Comparison of ENCODE assay signal across 15 mouse cellular contexts in genomic region chr9:98333219-98333754, GRCm38 (mm10). TPM values are rescaled to one million over a fixed set of nuclear protein-coding genes. Genes with fewer than 3 reads are reported as not detected.
DNase-seq lines count a peak whose midpoint lies in the region; ATAC-seq and TF ChIP-seq lines count a peak whose summit lies in the region.
"Had no signal": no experiment of that assay in that cellular context is flagged by ENCODE, and none has a peak within 500 bp of the region (broad histone marks: within the 10 kb centered on the region; RNA-seq: fewer than 3 reads in every experiment).

No protein-coding gene starts in this region.

- TF ChIP-seq CTCF in bone marrow macrophage, adult 2 months (IDR thresholded peaks at IDR 0.05; ENCODE audit: low read depth, low read length) = no peak
- TF ChIP-seq CTCF in liver, embryonic 14.5 days (IDR thresholded peaks at IDR 0.05; ENCODE audit: low read depth) = no peak

- no peak for TF ChIP-seq EP300 in liver, embryonic 14.5 days (IDR thresholded peaks at IDR 0.05; ENCODE audit: low read depth)

- H3K36me3 ChIP-seq in liver, embryonic 14.5 days (replicated peaks; ENCODE audit: control insufficient read depth, insufficient read depth, low read depth) = no peaks in the 10 kb centered on the region; the same call in 1 of the 2 replicates
- H3K36me3 ChIP-seq in splenic B cell, adult 2 months (ENCODE audit: control insufficient read depth, insufficient read depth, low read length, poor library complexity, severe bottlenecking) = no peaks in the 10 kb centered on the region

- WGBS in liver, embryonic 14.5 days (ENCODE audit: insufficient replicate concordance) = 13% methylated on average over 3 of the region's 3 CpGs

- no peak overlapping the region for H3K9ac ChIP-seq in liver, embryonic 14.5 days (replicated peaks)
- H3K9ac ChIP-seq: lung, embryonic 14.5 days had no signal

- TF ChIP-seq POLR2A in bone marrow macrophage, adult 2 months (IDR thresholded peaks at IDR 0.05; ENCODE audit: borderline replicate concordance, low read depth, low read length) = no peak

- H3K27ac ChIP-seq in bone marrow macrophage, adult 2 months (ENCODE audit: insufficient read depth, low read depth, low read length) = peak overlapping the region; percentile 22; the same call in 1 of the 2 replicates
- H3K27ac ChIP-seq in liver, embryonic 14.5 days = no peak overlapping the region
- H3K27ac ChIP-seq: heart, adult 2 months; kidney, postnatal 0 days had no signal

- peak; percentile 33; the same call in 1 of the 2 replicates for ATAC-seq in liver, embryonic 14.5 days (ENCODE audit: insufficient read depth)
- ATAC-seq: hindbrain, embryonic 16.5 days; Patski had no signal

- peak; percentile 69 for DNase-seq in CD4-positive, CD25-positive, alpha-beta regulatory T cell, adult 2 months (ENCODE audit: low read depth, low spot score)
- DNase-seq in liver, embryonic 14.5 days (ENCODE audit: low read depth in 3 of 3, low spot score in 3 of 3) = no peak
- peak; percentile 5 for DNase-seq in splenic B cell, adult 2 months (ENCODE audit: low read depth, low spot score)
- no peak for DNase-seq in left cerebral cortex, postnatal 4 days
- no peak for DNase-seq in spleen, postnatal 4 days (ENCODE audit: low spot score in 2 of 2)
- no peak for DNase-seq in right cerebral cortex, adult 18-20 months
- DNase-seq in gastrocnemius, postnatal 4 days (ENCODE audit: low spot score in 2 of 2) = no peak
- DNase-seq: cerebellum, postnatal 10 days; heart, adult 2 months; heart, postnatal 10 days; lung, embryonic 14.5 days had no signal

- intact Hi-C loops in left cerebral cortex, postnatal 4 days (cut with DNase I) = no loop called here

- H3K4me3 ChIP-seq in bone marrow macrophage, adult 2 months (ENCODE audit: insufficient read depth, low read length) = no peak overlapping the region
- no peak overlapping the region for H3K4me3 ChIP-seq in liver, embryonic 14.5 days (ENCODE audit: insufficient read depth in 1 of 2, low read depth in 2 of 2, low read length in 2 of 2)
- H3K4me3 ChIP-seq: heart, adult 2 months had no signal

- peaks cover 19% of the 10 kb centered on the region for H3K4me1 ChIP-seq in bone marrow macrophage, adult 2 months (ENCODE audit: control insufficient read depth, insufficient read depth, low read length)
- peaks cover 0 to 3% of the 10 kb centered on the region in 2 experiments; a peak in 2 of 4 replicates for H3K4me1 ChIP-seq in liver, embryonic 14.5 days (replicated peaks; ENCODE audit: control insufficient read depth in 2 of 2, insufficient read depth in 2 of 2, low read length in 1 of 2)

- no peaks in the 10 kb centered on the region for H3K27me3 ChIP-seq in liver, embryonic 14.5 days (ENCODE audit: control insufficient read depth, insufficient read depth, low read length)
- no peaks in the 10 kb centered on the region for H3K27me3 ChIP-seq in splenic B cell, adult 2 months (ENCODE audit: control insufficient read depth, insufficient read depth, low read length, poor library complexity, severe bottlenecking)
- H3K27me3 ChIP-seq: Patski had no signal

- no peak overlapping the region for H3K4me2 ChIP-seq in liver, embryonic 14.5 days (ENCODE audit: low read depth)
- H3K4me2 ChIP-seq: lung, embryonic 14.5 days had no signal

- H3K9me3 ChIP-seq in liver, embryonic 14.5 days (ENCODE audit: control insufficient read depth, low read length) = no peaks in the 10 kb centered on the region

RNA-seq across cellular contexts. Expression of gene Nmnat3, which starts 46.1 kb away (rescaled TPM):
- 11.0 and 11.9 TPM in 2 replicates for polyA plus RNA-seq in bone marrow macrophage, adult 2 months (2012; ENCODE audit: insufficient read depth, insufficient read length, missing spikeins)
- 16.7 and 19.1 TPM in 2 replicates for polyA plus RNA-seq in liver, embryonic 14.5 days (2012; rRNA removed)
- polyA plus RNA-seq in liver, embryonic 14.5 days (2014; fragmentation: Nextera tagmentation; extraction: Ambion mirVana) = 26.8 and 28.2 TPM in 2 replicates
- total RNA-seq in left cerebral cortex, postnatal 4 days (2021) = 1 to 10 TPM in 1 of 2 experiments, under 1 TPM in 1; 0.52 to 1.0 TPM
- total RNA-seq in gastrocnemius, postnatal 4 days (2021) = 1 to 10 TPM; 5.8 to 7.3 TPM

Comparison
In these comparisons a context has a peak if more than half of its experiments do, and no peak if none do; other contexts are left out.
1. DNase-seq: peak in CD4-positive, CD25-positive, alpha-beta regulatory T cell, adult 2 months (single experiment) and splenic B cell, adult 2 months (single experiment); none in liver, embryonic 14.5 days (0 of 3), left cerebral cortex, postnatal 4 days (single experiment), spleen, postnatal 4 days (0 of 2), right cerebral cortex, adult 18-20 months (single experiment) and gastrocnemius, postnatal 4 days (0 of 2).